Mouse (Mus musculus): ENCODE measurements around the gene Olfr110.
"Not testable (repeated sequence)": the region's sequence is repeated elsewhere in the genome, so short reads cannot be mapped to it uniquely, and the experiment has no call there.

The Olfr110 gene

DNA sequence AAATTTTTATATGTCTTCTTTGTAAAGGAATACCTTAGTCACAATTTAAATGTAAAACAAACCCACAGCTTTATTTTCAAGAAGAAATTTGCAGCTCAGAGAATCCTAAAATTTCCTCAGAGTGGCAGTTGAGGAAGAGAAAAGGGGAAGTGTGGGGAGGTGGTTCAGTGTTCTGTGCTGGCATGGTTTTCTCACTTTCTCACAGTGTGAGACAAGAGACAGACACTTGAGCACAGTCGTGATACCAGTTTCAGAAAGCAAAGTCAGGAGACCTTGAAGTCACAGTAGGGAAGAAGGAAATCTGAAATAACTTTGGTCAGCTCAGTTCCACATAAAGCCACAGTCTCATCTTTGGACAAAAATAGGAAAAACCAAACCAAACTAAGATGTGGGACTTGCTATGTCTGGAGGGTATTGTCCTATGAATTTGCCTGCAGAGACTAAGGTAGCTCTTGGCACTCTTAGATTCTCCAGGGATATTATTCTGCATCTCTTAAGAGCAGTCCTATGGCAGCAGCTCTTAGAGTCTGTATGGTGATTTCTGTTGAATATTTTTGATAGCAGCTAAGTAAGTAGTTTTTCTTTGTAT, at the start of gene Olfr110:
Olfr110 (plus strand) TSS at position 539 of the 589 bp plus-strand sequence.
- DNase-seq (ENCODE audit: low read depth) = no peak

DNA sequence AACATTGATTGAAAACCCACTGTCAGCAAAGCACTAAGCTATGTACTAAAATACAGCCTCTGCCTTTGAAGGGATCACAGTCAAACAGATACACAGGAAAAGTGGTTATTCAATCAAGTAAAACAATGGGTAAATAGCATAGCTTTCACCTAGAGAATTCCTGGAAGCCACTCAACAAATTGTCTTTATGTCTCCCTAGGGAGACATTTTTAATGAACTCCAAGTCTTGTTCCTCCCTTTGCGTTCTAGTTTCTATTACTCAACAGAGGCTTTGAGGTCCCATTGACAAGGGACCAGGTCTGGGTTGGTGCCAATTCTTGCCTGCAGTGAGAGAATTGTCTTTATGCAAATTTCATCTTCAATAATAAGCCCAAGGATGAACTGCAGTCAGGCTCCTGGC, 47.1 kb upstream of the Olfr110 start, which contains the start of gene Olfr108:
Olfr108 (plus strand) TSS at position 301 of the 400 bp plus-strand sequence.
- DNase-seq (ENCODE audit: low read depth) = no peak

DNA sequence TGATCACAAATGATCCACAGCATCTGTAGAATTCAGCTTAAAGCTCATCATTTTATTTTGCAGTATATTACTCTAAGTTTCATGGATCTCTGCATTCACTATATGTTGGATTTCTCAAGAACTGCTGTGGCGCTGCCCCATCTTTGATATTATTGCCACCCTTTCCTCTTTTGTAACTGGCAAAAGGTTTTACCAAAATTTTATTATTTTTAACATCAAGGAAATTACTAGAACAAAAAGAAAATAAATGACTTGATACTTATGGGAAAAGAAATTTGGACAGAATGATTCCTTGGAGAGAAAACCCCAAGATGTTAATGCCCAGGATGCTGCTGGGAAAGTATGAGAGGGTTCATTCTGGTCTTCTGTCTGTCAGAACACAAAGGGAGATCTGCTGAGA, 33.7 kb upstream of the Olfr110 start, which contains the start of gene Olfr109:
Olfr109 (plus strand) TSS at position 301 of the 400 bp plus-strand sequence.
- no peak for DNase-seq (ENCODE audit: low read depth)

DNA sequence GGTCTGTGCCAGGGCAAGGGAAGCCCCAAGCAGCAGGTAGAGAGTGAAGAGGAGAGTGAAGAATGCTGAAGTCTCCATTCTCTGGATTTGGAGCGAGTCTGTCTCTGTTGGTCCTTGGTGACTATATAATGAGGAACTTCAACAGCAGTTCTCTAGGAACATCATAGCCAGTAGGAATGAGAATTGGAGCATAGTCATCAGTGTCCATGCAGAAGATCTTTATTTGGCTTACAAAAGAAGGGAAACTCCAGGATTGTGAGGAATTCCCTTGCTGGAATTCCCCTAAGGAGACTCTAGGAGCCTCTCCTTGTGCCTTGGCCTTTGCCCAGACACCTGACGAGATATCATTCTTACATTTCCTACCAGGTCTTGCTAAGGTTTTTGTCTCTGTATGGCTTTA, 8.8 kb upstream of the Olfr110 start, which contains the start of gene H2-M2:
H2-M2 (minus strand) TSS at position 101 of the 400 bp plus-strand sequence.
- no peak for DNase-seq (ENCODE audit: low read depth)

DNA sequence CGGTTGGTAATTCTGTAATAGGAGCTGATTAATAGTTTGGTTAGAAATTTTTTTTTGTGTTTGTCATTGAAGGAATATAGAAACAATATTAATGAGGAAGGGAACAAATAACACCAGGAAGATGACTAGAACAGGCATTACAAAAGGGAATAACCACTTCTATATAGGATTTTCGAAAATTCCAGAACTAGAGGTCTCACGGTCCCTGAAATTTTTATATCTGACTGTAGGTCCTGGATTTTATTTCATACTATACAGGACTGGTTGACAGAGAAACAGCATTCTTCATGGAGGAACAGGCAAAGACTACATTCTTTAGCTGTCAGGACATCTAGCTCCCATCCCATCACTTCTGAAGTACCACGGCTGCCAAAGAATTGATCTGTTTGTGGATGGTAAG, 15.5 kb downstream of the Olfr110 start, which contains the start of gene Olfr111:
Olfr111 (plus strand) TSS at position 301 of the 400 bp plus-strand sequence.
- no peak for DNase-seq (ENCODE audit: low read depth)

DNA sequence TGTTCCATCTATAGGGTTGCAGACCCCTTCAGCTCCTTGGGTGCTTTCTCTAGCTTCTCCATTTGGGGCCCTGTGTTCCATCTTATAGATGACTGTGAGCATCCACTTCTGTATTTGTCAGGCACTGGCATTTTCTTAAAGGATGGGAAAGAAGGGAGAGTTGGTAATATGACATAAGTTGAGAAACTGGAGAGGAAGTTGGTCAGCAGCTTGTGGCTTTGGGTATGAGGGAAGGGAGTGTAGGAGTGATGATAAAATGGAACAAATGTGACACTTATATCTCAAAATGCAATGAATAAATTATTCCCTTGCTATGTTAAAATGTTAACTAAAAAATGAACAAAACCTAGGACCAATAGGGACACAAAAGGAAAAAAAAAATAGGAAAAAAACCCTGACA, 32.3 kb downstream of the Olfr110 start:
- not testable (repeated sequence) for DNase-seq (ENCODE audit: low read depth)

DNA sequence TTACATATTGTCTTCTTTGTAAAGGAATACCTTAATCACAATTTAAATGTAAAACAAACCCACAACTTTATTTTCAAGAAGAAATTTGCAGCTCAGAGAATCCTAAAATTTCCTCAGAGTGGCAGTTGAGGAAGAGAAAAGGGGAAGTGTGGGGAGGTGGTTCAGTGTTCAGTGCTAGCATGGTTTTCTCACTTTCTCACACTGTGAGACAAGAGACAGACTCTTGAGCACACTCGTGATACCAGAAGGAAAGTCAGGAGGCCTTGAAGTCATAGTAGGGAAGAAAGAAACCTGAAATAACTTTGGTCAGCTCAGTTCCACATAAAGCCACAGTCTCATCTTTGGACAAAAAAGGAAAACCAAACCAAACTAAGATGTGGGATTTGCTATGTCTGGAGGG, 33.2 kb downstream of the Olfr110 start:
- not testable (repeated sequence) for DNase-seq (ENCODE audit: low read depth)

DNA sequence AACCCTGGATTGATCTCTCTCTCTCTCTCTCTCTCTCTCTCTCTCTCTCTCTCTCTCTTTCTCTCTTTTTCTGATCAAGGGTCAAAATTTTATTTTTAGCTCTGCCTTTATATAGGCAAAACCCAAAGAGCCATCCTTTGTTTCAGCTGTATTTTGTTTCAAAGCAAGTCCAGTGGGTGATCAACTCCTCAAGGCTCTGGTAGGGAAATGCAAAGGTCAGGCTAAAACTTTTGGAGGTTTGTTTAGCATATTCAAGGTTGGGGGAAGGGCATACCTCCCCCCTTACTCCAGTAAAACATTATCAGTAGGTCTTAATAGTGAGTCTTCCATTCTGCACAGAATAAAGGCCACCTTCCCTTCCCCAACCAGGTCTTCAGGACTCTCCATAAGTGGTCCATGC, 42.9 kb downstream of the Olfr110 start:
- no peak for DNase-seq (ENCODE audit: low read depth)

DNA sequence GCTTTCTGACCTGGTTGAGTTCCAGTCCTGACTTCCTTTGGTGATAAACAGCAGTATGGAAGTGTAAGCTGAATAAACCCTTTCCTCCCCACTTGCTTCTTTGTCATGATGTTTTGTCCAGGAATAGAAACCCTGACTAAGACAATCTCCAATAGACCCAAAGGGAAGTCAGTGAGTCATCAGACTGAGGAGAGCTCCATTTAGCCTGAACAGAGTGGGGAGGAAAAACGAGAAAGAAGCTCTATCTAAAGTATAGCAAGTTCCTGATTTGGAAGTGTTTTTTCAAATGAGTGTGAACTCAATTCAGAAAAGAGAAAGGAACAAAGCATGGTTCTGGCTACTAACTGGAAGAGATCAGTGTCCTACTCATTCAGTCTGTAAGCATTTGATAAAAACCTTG, 46.1 kb downstream of the Olfr110 start:
- DNase-seq (ENCODE audit: low read depth) = not testable (repeated sequence)

DNA sequence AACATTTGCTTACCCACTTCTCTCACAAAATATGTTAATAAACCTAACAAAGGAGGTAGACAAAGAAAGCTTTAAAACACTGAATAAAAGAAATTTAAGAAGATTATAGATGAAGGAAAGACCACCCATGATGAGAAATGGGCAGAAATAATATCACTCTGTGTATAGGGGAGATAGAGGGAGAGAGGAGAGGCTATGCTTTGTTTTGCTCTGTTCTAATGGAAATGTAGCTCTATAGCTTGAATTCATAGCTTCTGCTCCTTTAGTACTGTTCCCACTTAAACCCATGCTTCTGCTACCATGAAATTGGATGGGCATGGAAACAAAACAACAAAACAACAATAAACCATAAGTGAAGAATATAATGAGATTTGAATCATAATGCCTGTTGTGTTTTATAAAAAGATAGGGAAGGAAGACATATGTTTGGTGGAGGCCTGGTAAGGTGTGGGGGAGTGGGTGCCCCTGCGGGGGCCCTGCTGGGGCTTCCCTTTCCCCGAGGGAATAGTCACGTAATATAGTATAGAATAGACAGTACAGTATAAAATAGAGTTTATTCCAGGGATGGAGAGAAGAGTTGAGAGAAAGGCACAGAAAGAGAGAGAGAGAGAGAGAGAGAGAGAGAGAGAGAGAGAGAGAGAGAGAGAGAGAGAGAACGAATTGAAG, 49.3 kb downstream of the Olfr110 start:
- no peak for DNase-seq (ENCODE audit: low read depth)

DNA sequence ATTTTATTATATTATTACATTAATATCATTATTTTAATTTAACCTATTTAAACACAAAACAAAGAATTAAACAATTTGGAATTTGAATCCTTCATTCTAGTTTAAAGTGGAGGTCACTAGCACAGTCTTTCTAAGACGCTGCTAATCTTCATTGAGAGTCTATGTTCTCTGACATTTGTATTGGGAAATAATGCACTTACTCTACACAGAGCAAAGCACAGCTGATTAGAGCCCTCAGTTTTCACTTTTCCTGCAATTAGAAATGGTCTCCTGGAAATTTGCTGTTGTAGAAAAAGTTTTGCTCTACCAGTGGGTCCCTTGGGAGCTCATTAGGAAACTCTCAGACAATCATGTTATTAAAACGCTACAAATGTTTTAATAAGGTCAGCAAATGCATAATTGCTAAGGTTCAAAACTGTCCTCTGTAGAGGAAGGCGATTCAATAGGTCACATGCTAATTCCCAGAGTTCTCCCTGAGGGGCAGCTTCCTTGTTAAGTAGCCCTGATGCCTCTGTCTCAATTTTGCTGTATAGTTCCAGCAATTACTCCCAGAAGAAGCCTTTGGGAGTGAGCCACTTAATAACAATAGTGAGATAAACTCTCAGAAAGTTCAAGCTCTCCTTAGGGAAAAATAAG, 51.6 kb downstream of the Olfr110 start:
- no peak for DNase-seq (ENCODE audit: low read depth)
